Mouse (Mus musculus): ENCODE measurements around the gene Fnbp1.

GRCm38 (mm10) chr2:31042881-31043280 is 98.9 kb downstream of the Fnbp1 start:
- TF ChIP-seq TAL1 (IDR thresholded peaks at IDR 0.05; ENCODE audit: low read length) (no peak), GATA1 (IDR thresholded peaks at IDR 0.05; ENCODE audit: low read length) (no peak)

Measured in erythroblast, embryonic 14.5 days (primary cell).